Mouse (Mus musculus): ENCODE data around the gene Prrt1.

Prrt1 gene

GRCm38 (mm10) chr17:34599891-34600290, 29.4 kb upstream of the Prrt1 start:
- DNase-seq (ENCODE audit: low read depth, low spot score): no peak

GRCm38 (mm10) chr17:34601796-34602195, 27.5 kb upstream of the Prrt1 start:
- DNase-seq (ENCODE audit: low read depth, low spot score): no peak

DNA sequence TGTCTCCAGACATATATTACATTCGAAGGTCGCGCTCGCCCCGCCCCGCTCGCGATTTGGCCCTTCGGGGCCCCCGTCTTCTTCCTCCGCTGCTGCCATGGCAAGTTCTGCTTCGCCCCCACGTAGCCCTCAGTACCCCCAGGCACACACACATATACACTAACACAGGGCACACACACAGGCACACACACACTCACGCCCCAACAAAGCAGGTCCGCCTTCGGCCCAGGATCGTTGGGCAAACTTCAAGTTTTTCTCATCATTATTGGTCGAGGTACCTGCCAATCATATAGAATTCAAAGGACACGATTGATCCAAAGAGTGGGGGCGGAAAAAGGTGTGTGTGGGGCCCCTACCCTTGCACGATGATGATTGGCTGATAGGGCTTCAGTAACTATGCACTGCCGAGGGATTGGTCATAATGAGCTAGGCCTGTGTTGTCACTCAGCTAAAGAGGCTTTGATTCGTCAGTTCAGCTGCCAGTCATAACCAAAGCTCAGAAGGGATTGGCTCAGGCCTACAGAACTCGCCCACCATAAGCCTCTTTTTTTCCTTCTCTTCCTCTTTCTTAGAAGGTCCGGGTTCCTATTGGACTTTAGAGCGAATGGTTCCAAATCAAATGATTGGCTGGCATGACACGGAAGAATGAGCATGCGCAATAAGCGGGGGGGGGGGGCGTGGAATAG, 25.8 kb upstream of the Prrt1 start, which contains the start of gene Rnf5:
Gene Rnf5, minus strand, starts transcription at position 316 of the 686 bp plus-strand sequence.
- DNase-seq (ENCODE audit: low read depth, low spot score): peak; percentile 100

DNA sequence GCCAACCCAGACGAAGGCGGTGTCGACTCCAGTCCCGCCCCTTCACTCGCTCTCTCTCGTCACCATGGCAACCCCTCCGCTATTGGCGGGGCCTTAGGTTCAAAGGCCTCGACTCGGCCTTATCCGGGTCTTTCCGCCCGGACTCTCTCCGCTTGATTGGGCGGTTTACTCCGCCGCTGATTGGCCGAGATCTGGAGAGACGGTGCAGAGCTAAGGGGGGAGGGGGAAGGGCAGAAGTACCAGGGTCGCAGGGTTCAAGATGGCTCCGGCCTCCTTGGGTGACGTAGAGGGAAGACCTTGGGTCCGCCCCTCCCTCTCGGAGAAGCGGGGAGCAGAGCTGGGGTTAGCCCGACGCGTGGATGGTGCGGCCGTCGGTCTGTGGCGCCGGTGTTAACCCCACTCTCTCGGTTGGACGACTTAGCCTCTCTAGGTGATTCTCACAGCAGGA, 25.2 kb upstream of the Prrt1 start, which contains the start of gene Agpat1:
Gene Agpat1, plus strand, starts transcription at position 202 of the 448 bp plus-strand sequence.
- peak; percentile 100 for DNase-seq (ENCODE audit: low read depth, low spot score)

DNA sequence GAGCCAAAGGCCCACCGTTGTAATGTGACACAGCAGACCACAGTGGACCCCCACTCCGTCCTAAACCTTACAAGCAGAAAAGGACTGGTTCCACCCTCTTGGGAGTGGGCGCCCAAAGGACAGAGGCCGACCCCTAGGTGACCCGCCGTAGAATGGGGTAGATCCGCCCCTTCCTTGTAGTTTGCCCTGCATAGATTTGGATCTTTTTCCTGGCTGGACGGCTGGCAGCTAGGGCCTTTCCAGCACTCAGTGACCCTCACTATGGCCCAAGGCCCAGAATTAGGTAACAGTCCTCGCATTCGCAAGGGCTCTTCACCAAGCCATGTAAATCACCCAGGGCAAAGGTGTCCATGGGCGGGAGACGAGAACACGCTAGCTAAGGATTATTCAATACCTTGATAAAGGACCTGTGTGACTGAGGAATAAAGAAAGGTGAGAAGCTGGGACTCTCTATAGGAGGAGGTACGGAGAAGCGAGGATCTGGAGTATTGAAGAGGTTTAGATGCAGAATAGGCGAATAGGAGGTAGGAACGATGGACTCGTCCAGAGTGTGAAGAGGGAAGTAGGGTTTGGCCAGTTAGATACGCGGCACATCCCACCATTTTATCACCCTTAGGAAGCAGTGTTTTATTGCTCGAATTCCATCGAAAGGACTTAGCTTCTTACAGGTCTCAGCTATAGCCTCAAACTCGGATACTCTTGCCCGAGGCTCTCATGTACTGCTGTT, 24.7 kb upstream of the Prrt1 start:
- no peak for DNase-seq (ENCODE audit: low read depth, low spot score)

GRCm38 (mm10) chr17:34605609-34606008, 23.7 kb upstream of the Prrt1 start:
- DNase-seq (ENCODE audit: low read depth, low spot score): peak; percentile 85

GRCm38 (mm10) chr17:34606186-34607039, 22.9 kb upstream of the Prrt1 start:
- no peak for DNase-seq (ENCODE audit: low read depth, low spot score)

- no peak for DNase-seq (ENCODE audit: low read depth, low spot score)
These were observed 21.3 kb upstream of the Prrt1 start for GRCm38 (mm10) chr17:34607997-34608396.

DNA sequence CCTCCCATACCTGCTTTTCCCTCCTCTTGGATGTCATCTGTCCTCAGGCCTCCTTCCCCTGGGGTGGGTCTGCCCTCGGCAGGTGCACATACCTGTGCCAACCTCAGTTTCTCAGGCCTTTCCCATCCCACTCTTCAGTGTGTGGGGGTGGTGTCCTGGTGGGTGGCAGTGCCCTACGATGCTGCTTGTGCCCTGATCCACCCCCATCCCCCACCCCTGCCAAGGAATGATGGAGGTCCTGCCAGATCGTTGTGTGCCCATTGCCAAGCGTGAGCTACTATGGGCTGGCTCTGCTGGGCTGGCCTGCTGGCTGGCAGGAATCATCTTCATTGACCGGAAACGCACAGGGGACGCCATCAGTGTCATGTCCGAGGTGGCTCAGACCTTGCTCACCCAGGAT, 18.3 kb upstream of the Prrt1 start:
- no peak for DNase-seq (ENCODE audit: low read depth, low spot score)

- no peak for DNase-seq (ENCODE audit: low read depth, low spot score)
These were observed 16.2 kb upstream of the Prrt1 start for GRCm38 (mm10) chr17:34613054-34613645.

DNA sequence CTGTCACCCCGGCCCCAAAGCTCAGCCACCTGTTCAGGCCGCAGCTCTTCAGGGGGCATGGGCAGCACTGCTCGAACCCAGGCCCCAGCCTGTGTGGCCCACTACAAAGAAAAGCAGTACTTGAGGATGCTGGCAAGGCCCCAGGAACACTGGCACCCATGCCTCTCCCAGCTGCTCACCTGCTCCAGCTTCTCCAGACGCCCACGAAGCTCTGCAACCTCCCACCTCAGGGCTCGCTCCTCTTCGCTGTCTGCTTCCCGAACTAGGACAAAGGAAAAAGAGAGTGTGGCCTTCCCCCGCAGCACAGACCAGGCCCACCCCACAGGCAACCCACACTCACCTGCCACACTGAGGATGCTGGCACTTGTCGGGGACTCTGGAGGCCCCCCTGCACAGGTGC, 15.5 kb upstream of the Prrt1 start:
- no peak for DNase-seq (ENCODE audit: low read depth, low spot score)

- DNase-seq (ENCODE audit: low read depth, low spot score): no peak
These were observed 13.5 kb upstream of the Prrt1 start, which contains the start of gene Egfl8 for GRCm38 (mm10) chr17:34615871-34616270. Gene Egfl8 (minus strand): TSS chr17:34615971.

- no peak for DNase-seq (ENCODE audit: low read depth, low spot score)
These were observed 10.3 kb upstream of the Prrt1 start for GRCm38 (mm10) chr17:34618999-34619398.

DNA sequence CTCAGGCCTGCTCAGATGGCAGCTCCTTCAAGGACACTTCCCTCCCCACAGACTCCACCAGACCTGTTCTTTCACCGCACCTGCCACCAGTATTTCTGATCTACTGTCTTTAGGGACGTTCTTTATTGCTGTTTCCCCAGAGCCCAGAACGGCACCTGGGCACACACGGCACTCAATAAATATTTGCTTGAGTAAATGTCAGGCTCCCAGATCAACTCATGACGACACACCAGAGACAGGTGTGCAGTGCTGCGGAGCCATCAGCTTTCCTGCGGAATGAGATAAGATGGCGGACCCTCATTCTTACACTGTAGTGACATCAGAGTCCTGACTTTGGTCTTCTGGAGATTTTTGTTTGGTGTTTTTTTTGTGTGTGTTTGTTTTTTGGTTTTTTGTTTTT, 8.3 kb upstream of the Prrt1 start:
- no peak for DNase-seq (ENCODE audit: low read depth, low spot score)

DNA sequence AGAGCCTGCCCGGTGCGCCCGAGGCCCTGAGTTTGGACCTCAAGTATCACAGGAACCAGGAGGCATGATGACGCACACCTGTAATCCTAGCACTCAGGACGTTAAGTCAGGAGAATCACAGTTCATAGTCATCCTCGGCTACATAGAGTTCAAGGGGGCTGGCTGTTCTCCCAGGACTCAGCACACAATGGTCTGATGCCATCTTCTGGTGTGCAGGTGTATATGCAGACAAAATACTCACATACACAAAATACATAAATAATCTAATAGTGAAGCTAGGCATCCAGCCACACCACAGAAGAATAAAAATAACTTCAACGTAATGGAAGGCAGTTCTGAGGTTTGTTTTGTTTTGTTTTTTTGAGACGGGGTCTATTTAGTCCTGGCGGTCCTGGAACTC, 6.2 kb upstream of the Prrt1 start:
- no peak for DNase-seq (ENCODE audit: low read depth, low spot score)

DNA sequence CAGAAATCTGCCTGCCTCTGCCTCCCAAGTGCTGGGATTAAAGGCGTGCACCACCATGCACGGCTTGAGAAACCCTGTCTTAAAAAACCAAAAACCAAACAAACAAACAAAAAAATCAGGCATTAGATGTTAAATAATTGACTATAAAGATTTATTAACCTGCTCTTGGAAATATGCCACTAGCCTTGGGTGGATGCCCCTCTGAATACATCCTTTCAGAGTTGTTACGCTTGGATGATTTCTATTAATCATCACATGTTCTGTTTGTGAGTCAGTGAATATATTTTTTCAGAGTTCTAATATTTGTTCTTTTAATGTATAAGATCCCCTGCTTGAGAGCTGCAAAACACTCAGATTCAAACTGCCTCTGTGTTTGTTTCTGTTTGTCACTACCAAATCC, 4.4 kb upstream of the Prrt1 start:
- DNase-seq (ENCODE audit: low read depth, low spot score): no peak

GRCm38 (mm10) chr17:34626062-34626772, 3.1 kb upstream of the Prrt1 start:
- DNase-seq (ENCODE audit: low read depth, low spot score): no peak

- no peak for DNase-seq (ENCODE audit: low read depth, low spot score)
These were observed 2.6 kb upstream of the Prrt1 start for GRCm38 (mm10) chr17:34626773-34627092.

DNA sequence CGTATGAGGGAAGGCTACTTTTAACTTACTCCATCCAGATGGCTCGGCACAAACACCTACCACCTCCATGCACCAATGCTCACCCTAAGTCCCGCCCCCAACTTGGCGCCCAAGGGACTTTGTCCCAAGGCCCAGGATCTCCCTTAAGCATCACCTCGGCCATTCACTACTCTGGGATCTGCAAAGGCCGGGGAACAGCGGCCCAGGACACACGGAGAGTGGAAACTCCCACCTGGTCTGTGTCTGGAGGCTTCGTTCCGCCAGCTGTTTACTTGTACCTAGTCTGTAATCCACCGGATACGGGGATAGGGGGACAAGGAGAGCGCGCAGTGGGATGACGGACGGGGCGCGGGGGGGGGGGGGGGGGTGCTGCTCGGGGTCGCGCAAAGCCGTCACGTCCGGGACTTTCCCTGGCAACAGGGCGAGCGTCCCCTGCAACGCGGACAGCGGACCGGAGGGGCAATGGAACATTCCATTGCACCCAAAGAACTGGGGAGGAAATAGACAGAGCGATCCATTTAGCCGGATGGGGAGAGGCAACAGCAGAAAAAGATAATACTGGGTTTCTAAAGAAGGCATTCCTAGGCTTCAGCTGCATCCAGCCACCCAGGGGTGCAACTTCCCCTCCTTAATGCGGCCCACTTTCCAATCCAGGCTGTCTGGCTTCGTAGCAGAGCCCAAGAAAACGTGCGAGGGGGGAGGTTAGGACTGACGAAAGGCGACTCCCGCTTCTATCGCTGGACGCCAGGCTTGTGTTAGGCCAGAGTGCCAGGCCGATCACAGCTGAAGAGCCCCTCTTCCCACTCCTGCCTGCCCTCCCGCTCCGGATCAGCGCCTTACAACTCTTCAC, 2.0 kb upstream of the Prrt1 start:
- DNase-seq (ENCODE audit: low read depth, low spot score): peak; percentile 78

DNA sequence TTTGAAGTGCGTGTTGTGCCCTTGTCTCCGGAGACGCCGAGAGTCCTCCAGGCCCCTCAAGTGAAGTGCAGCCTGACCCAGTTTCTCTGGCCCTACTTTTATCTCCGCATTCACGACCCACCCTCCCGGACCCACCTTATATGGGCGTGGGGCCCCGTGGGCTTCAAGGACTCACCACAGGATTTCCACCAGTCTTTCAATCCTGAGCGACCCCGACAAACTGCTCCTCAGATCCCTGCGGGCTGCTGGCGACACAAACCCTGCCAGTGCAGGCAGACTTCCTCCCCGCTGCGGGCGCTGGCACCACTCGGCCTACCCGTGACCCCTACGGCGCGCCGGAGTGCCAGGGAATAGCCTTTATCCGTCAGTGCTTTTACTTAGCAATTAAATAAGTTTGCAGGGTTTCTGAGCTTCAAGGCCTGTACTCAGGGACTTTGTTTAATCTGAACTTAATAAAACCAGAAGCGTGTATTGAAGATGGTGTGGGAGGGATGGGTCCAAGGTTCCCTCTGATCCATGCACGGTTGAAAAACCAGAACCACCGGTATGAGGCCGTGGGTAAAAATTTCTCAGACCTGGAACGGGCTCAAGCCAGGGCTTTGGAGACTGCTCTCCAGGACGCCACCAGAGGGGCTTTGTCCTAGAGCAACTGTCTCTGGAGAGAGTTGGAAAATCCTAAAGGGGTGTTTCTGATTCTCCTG, 1.2 kb upstream of the Prrt1 start, which contains the start of gene Ppt2:
Gene Ppt2, minus strand, starts transcription at position 568 of the 701 bp plus-strand sequence.
- no peak for DNase-seq (ENCODE audit: low read depth, low spot score)

Data from retina, adult 2 months (tissue).